Mouse (Mus musculus) lung, adult 10 weeks (tissue): ENCODE data around the gene Sstr1. TPM values are rescaled to one million over a fixed set of nuclear protein-coding genes. Genes with fewer than 3 reads are reported as not detected.

Experiments
- polyA plus RNA-seq: library from polyadenylated mRNA; stranded (reverse); fragments of 350-450 nt; fragmentation: Illumina TruSeq; extraction: RNeasy Lipid Tissue Mini Kit (QIAGEN cat#74804); gene quantifications from one replicate; pipeline ENCODE4 v1.2.3, GENCODE M21; 2014; ENCODE audit warnings: low read depth, low replicate concordance; ENCODE audit not compliant: insufficient read depth

The Sstr1 gene
- not detected for polyA plus RNA-seq

GRCm38 (mm10) chr12:58211163-58212071, at the start of gene Sstr1:
Gene Sstr1 (plus strand): TSS chr12:58211772.

Other genes starting within 250 kb of the Sstr1 start
- gene Clec14a, start 57.5 kb downstream of the Sstr1 start, polyA plus RNA-seq = 80.9 TPM